Mouse (Mus musculus) MEL (cell line): ENCODE measurements around the gene Axdnd1. TPM values are rescaled to one million over a fixed set of nuclear protein-coding genes. Genes with fewer than 3 reads are reported as not detected.

ENCODE experiments used
- DNase-seq: peaks from one replicate; pipeline ENCODE4 v3.0.0; 2011; ENCODE audit warnings: low read depth, low spot score
- H3K27ac ChIP-seq: 2 replicates; pipeline ENCODE4 v1.5.1; 2012; ENCODE audit warnings: low read depth, mild to moderate bottlenecking, control low read depth, low read length, moderate library complexity; ENCODE audit not compliant: control insufficient read depth
- H3K27me3 ChIP-seq, 2 experiments: fragments of 150-350 bp in 1 of 2; sonication (generic) in 1 of 2; 2 replicates each; pipeline ENCODE4 v1.6.1; 2012; ENCODE audit warnings: low read length in 2 of 2, mild to moderate bottlenecking in 2 of 2, improper control_type of control experiment in 1 of 2, moderate library complexity in 1 of 2; ENCODE audit not compliant: insufficient read depth in 2 of 2, control insufficient read depth in 1 of 2
- H3K36me3 ChIP-seq, 2 experiments: 2 replicates each; pipeline ENCODE4 v1.6.1; 2012 to 2014; ENCODE audit warnings: low read length in 2 of 2, improper control_type of control experiment in 1 of 2, inconsistent platforms in 1 of 2, mild to moderate bottlenecking in 1 of 2; ENCODE audit not compliant: insufficient read depth in 2 of 2, control insufficient read depth in 1 of 2
- H3K4me1 ChIP-seq, 2 experiments: fragments of 150-350 bp in 1 of 2; sonication (generic) in 1 of 2; 2 replicates each; pipeline ENCODE4 v1.6.1; 2012; ENCODE audit warnings: low read length in 2 of 2, improper control_type of control experiment in 1 of 2, mild to moderate bottlenecking in 1 of 2; ENCODE audit not compliant: insufficient read depth in 2 of 2, control insufficient read depth in 1 of 2
- H3K4me3 ChIP-seq, 2 experiments: fragments of 150-350 bp in 1 of 2; sonication (generic) in 1 of 2; 2 replicates each; pipeline ENCODE4 v1.5.1; 2012; ENCODE audit warnings: low read depth in 2 of 2, low read length in 2 of 2, mild to moderate bottlenecking in 2 of 2, moderate library complexity in 2 of 2, control low read depth in 1 of 2, improper control_type of control experiment in 1 of 2; ENCODE audit not compliant: control insufficient read depth in 1 of 2, insufficient read depth in 1 of 2
- H3K79me2 ChIP-seq: 2 replicates; pipeline ENCODE4 v1.6.1; 2012; ENCODE audit warnings: mild to moderate bottlenecking, low read length, moderate library complexity; ENCODE audit not compliant: control insufficient read depth, poor library complexity, insufficient read depth
- H3K9ac ChIP-seq: 2 replicates; pipeline ENCODE4 v1.6.1; 2012; ENCODE audit warnings: low read depth, mild to moderate bottlenecking, control low read depth, low read length, moderate library complexity; ENCODE audit not compliant: control insufficient read depth, poor library complexity, severe bottlenecking
- H3K9me3 ChIP-seq: fragments of 150-350 bp; sonication (generic); replicated peaks from 2 replicates; pipeline ENCODE4 v1.6.1; 2012; ENCODE audit warnings: mild to moderate bottlenecking, low read length, improper control_type of control experiment, moderate library complexity; ENCODE audit not compliant: insufficient read depth
- BHLHE40 ChIP-seq: IDR thresholded peaks from 2 replicates; pipeline ENCODE4 v1.6.1; 2012; ENCODE audit warnings: low read depth, mild to moderate bottlenecking, inconsistent platforms, low read length, improper control_type of control experiment, borderline replicate concordance
- CHD1 ChIP-seq: IDR thresholded peaks from 2 replicates; pipeline ENCODE4 v1.6.1; 2012; ENCODE audit warnings: low read depth, mild to moderate bottlenecking, inconsistent platforms, low read length, improper control_type of control experiment
- CTCF ChIP-seq, 3 experiments: IDR thresholded peaks in 2 of 3; conservative IDR thresholded peaks in 1 of 3; 2 replicates each; pipeline ENCODE4 v1.5.1; 2011 to 2012; ENCODE audit warnings: low read length in 3 of 3, low read depth in 2 of 3, mild to moderate bottlenecking in 2 of 3, improper control_type of control experiment in 1 of 3, inconsistent platforms in 1 of 3, mixed read lengths in 1 of 3, moderate library complexity in 1 of 3; ENCODE audit not compliant: control insufficient read depth in 1 of 3, insufficient read depth in 1 of 3, poor library complexity in 1 of 3, severe bottlenecking in 1 of 3
- E2F4 ChIP-seq: IDR thresholded peaks from 2 replicates; pipeline ENCODE4 v1.6.1; 2011; ENCODE audit warnings: low read depth, low read length, improper control_type of control experiment, borderline replicate concordance
- EP300 ChIP-seq, 2 experiments: IDR thresholded peaks; 2 replicates each; pipeline ENCODE4 v1.6.1; 2011; ENCODE audit warnings: improper control_type of control experiment in 2 of 2, low read length in 2 of 2, low read depth in 1 of 2, mild to moderate bottlenecking in 1 of 2
- ETS1 ChIP-seq: IDR thresholded peaks from 2 replicates; pipeline ENCODE4 v1.6.1; 2012; ENCODE audit warnings: low read depth, mild to moderate bottlenecking, inconsistent platforms, low read length, improper control_type of control experiment, moderate library complexity
- GATA1 ChIP-seq: IDR thresholded peaks from 2 replicates; pipeline ENCODE4 v1.6.1; 2011; ENCODE audit warnings: low read depth, low read length, improper control_type of control experiment
- HCFC1 ChIP-seq: IDR thresholded peaks from 2 replicates; pipeline ENCODE4 v1.6.1; 2012; ENCODE audit warnings: low read depth, mild to moderate bottlenecking, inconsistent platforms, low read length, improper control_type of control experiment, moderate library complexity
- MAZ ChIP-seq: IDR thresholded peaks from 2 replicates; pipeline ENCODE4 v1.6.1; 2012; ENCODE audit warnings: low read depth, mild to moderate bottlenecking, inconsistent platforms, low read length, improper control_type of control experiment
- MEF2A ChIP-seq: IDR thresholded peaks from 2 replicates; pipeline ENCODE4 v1.6.1; 2014; ENCODE audit warnings: low read depth, mild to moderate bottlenecking, inconsistent platforms, low read length, improper control_type of control experiment; ENCODE audit not compliant: poor library complexity, insufficient replicate concordance, severe bottlenecking; ENCODE audit errors: extremely low read depth
- MYC ChIP-seq: IDR thresholded peaks from 2 replicates; pipeline ENCODE4 v1.6.1; 2011; ENCODE audit warnings: low read depth, mild to moderate bottlenecking, low read length, improper control_type of control experiment, moderate library complexity
- NELFE ChIP-seq: IDR thresholded peaks from 2 replicates; pipeline ENCODE4 v1.6.1; 2011; ENCODE audit warnings: low read depth, low read length, improper control_type of control experiment
- POLR2A ChIP-seq, 2 experiments: IDR thresholded peaks; 2 replicates each; pipeline ENCODE4 v1.6.1; 2011 to 2012; ENCODE audit warnings: low read length in 2 of 2, mild to moderate bottlenecking in 2 of 2, control low read depth in 1 of 2, improper control_type of control experiment in 1 of 2, low read depth in 1 of 2, moderate library complexity in 1 of 2; ENCODE audit not compliant: control insufficient read depth in 1 of 2, insufficient read depth in 1 of 2, poor library complexity in 1 of 2
- RAD21 ChIP-seq: IDR thresholded peaks from 2 replicates; pipeline ENCODE4 v1.6.1; 2011; ENCODE audit warnings: mild to moderate bottlenecking, low read depth, low read length, improper control_type of control experiment
- RCOR1 ChIP-seq: IDR thresholded peaks from 2 replicates; pipeline ENCODE4 v1.6.1; 2012; ENCODE audit warnings: low read depth, mild to moderate bottlenecking, inconsistent platforms, low read length, improper control_type of control experiment
- SIN3A ChIP-seq: IDR thresholded peaks from 2 replicates; pipeline ENCODE4 v1.6.1; 2012; ENCODE audit warnings: low read length, improper control_type of control experiment, inconsistent platforms
- SMC3 ChIP-seq: IDR thresholded peaks from 2 replicates; pipeline ENCODE4 v1.6.1; 2011; ENCODE audit warnings: low read depth, low read length, improper control_type of control experiment
- TAL1 ChIP-seq: IDR thresholded peaks from 2 replicates; pipeline ENCODE4 v1.6.1; 2012; ENCODE audit warnings: mild to moderate bottlenecking, inconsistent platforms, low read length, moderate library complexity, mixed read lengths
- TBP ChIP-seq: IDR thresholded peaks from 2 replicates; pipeline ENCODE4 v1.8.0; 2011; ENCODE audit warnings: low read depth, low read length, improper control_type of control experiment
- TCF12 ChIP-seq: IDR thresholded peaks from 2 replicates; pipeline ENCODE4 v1.6.1; 2014; ENCODE audit warnings: low read depth, mild to moderate bottlenecking, inconsistent platforms, low read length, improper control_type of control experiment, moderate library complexity
- USF1 ChIP-seq: IDR thresholded peaks from 2 replicates; pipeline ENCODE4 v1.6.1; 2014; ENCODE audit warnings: low read depth, mild to moderate bottlenecking, inconsistent platforms, low read length, improper control_type of control experiment, moderate library complexity
- USF2 ChIP-seq, 2 experiments: IDR thresholded peaks; 2 replicates each; pipeline ENCODE4 v1.6.1; 2011 to 2012; ENCODE audit warnings: improper control_type of control experiment in 2 of 2, low read length in 2 of 2, borderline replicate concordance in 1 of 2, inconsistent platforms in 1 of 2, low read depth in 1 of 2, mild to moderate bottlenecking in 1 of 2; ENCODE audit not compliant: insufficient read depth in 1 of 2
- ZKSCAN1 ChIP-seq: IDR thresholded peaks from 2 replicates; pipeline ENCODE4 v1.6.1; 2012; ENCODE audit warnings: low read depth, mild to moderate bottlenecking, inconsistent platforms, low read length, improper control_type of control experiment, moderate library complexity
- ZNF384 ChIP-seq: IDR thresholded peaks from 2 replicates; pipeline ENCODE4 v1.6.1; 2012; ENCODE audit warnings: low read depth, mild to moderate bottlenecking, inconsistent platforms, low read length, improper control_type of control experiment
- polyA plus RNA-seq, 2 experiments: library from polyadenylated mRNA; stranded (reverse) in 1 of 2; unstranded in 1 of 2; fragments of >175 nt in 1 of 2; fragments of >200 nt in 1 of 2; gene quantifications; 2 replicates each; pipeline versions ENCODE4 v1.2.1 to v1.2.4; 2012; ENCODE audit warnings: low replicate concordance in 2 of 2, low read depth in 1 of 2; ENCODE audit not compliant: insufficient read length in 2 of 2, insufficient read depth in 1 of 2, missing spikeins in 1 of 2
- total RNA-seq: library from RNA; depleted of rRNA; stranded (reverse); fragments of 300-350 nt; gene quantifications from 2 replicates; pipeline ENCODE4 v1.2.3, GENCODE M21; 2012

The Axdnd1 gene
- total and polyA plus RNA-seq, 3 experiments: 0.08 to 0.29 TPM; not detected in 1

DNA sequence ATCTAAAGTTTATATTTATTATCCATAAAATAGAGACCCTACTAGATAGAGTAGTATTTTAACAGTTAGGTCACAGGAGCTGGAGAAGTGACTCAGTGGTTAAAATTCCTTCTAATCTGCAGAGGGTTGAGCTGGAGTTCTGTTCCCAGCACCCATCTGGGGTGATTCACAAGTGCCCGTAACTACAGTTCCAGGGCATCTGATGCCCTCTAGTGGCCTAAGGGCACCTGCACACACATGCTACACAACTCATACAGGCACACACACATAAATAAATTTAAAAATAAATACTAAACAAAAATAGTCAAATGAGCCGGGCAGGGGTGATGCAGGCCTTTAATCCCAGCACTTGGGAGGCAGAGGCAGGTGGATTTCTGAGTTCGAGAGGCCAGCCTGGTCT lies 39.7 kb downstream of the Axdnd1 start:
- H3K36me3 ChIP-seq: peaks cover 0 to 2% of the 10 kb centered on the region in 2 experiments; a peak in 1 of 4 replicates
- DNase-seq: no peak
- no peak for TF ChIP-seq USF2 (IDR thresholded peaks at IDR 0.05; ENCODE audit: borderline replicate concordance in 1 of 2, insufficient read depth in 1 of 2, low read depth in 1 of 2, low read length in 2 of 2)
- no peak for TF ChIP-seq ZKSCAN1
- no peak for TF ChIP-seq NELFE
- TF ChIP-seq MAZ: no peak
- no peak for TF ChIP-seq TBP
- TF ChIP-seq POLR2A (IDR thresholded peaks at IDR 0.05; ENCODE audit: control insufficient read depth in 1 of 2, insufficient read depth in 1 of 2, low read depth in 1 of 2, low read length in 2 of 2, poor library complexity in 1 of 2): no peak
- no peak for TF ChIP-seq MEF2A
- TF ChIP-seq RAD21: peak; percentile 28; the same call in 1 of the 2 replicates
- no peak for TF ChIP-seq HCFC1
- TF ChIP-seq ETS1: no peak
- no peak for TF ChIP-seq BHLHE40
- TF ChIP-seq TCF12: no peak
- no peak for TF ChIP-seq GATA1
- peak; percentile 18 to 45 (median 33); a peak in 5 of 6 replicates for TF ChIP-seq CTCF (IDR thresholded peaks at IDR 0.05 in 2 of 3, conservative IDR thresholded peaks at IDR 0.05 in 1 of 3; ENCODE audit: control insufficient read depth in 1 of 3, insufficient read depth in 1 of 3, low read depth in 2 of 3, low read length in 3 of 3, poor library complexity in 1 of 3, severe bottlenecking in 1 of 3)
- peak; percentile 27 for TF ChIP-seq SMC3
- no peak for TF ChIP-seq MYC
- no peak for TF ChIP-seq EP300 (IDR thresholded peaks at IDR 0.05; ENCODE audit: low read depth in 1 of 2, low read length in 2 of 2)
- no peak for TF ChIP-seq CHD1
- no peak for TF ChIP-seq E2F4
- H3K79me2 ChIP-seq: no peaks in the 10 kb centered on the region
- H3K4me3 ChIP-seq: no peak overlapping the region
- H3K4me1 ChIP-seq: peaks cover 0 to 1% of the 10 kb centered on the region in 2 experiments; a peak in 2 of 4 replicates
- no peaks in the 10 kb centered on the region for H3K9me3 ChIP-seq
- no peak overlapping the region for H3K9ac ChIP-seq
- no peak overlapping the region for H3K27ac ChIP-seq
- no peaks in the 10 kb centered on the region for H3K27me3 ChIP-seq

DNA sequence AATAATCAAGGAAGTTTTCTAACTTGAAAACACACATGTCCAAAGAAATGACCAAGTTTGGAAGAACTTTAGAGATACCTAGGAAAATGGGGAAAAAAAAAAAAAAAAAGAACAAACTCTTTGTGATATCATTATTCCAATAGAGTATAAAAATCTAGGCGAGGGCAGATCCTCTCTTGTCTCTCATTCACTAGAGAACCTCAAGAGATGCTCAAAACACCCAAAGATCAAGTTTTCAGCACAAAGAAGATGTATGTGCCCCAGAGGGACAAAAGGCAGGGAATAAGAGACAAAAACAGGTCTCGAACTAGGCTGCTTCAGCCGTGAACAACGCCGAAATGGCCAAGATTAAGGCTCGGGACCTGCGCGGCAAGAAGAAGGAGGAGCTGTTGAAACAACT lies 55.2 kb downstream of the Axdnd1 start, which contains the start of gene Gm2000:
Gene Gm2000 (plus strand): TSS at position 301 of the 400 bp plus-strand sequence.
- TF ChIP-seq RCOR1 (no peak), TAL1 (no peak), EP300 (IDR thresholded peaks at IDR 0.05; ENCODE audit: low read depth in 1 of 2, low read length in 2 of 2) (no peak), USF1 (no peak), RAD21 (no peak), SIN3A (no peak), ZKSCAN1 (no peak), ZNF384 (no peak), TBP (no peak)
- TF ChIP-seq, all 39 proteins: peak for 0
- no peak for DNase-seq
- Histone ChIP-seq H3K27me3 (no peaks in the 10 kb centered on the region), H3K4me3 (no peak within 1 kb of the TSS), H3K27ac (no peak within 1 kb of the TSS), H3K36me3 (no peaks in the 10 kb centered on the region), H3K9ac (no peak within 1 kb of the TSS), H3K9me3 (no peaks in the 10 kb centered on the region), H3K4me1 (no peaks in the 10 kb centered on the region), H3K79me2 (no peaks in the 10 kb centered on the region)
